Mouse (Mus musculus): ENCODE results near the gene Acsl4. TPM values are rescaled to one million over a fixed set of nuclear protein-coding genes. Genes with fewer than 3 reads are reported as not detected.

Gene Acsl4
- total RNA-seq, 4 experiments from 2014 or later, result 18.9 to 23.2 (median 21.6) TPM

DNA sequence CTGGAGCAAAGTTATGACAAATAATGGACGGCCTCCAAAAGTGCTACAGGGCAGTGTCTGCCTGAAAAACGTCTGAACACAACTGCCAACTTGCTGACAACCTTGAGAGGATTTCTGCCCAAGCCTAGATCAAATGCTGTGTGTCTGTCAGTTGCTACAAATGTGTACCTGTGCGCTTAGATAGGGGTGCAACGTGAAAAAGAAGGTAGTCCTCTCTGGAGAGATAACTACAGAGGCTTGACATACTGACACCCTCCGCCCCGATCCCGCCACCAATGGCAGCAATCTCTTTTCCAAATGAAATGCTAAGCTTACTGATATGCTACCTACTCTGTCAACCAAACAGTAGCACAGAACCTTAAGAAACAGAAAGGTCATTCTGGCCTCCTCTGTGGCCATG lies 31.3 kb downstream of the Acsl4 start:
- DNase-seq (ENCODE audit: low spot score in 2 of 2), result no peak

DNA sequence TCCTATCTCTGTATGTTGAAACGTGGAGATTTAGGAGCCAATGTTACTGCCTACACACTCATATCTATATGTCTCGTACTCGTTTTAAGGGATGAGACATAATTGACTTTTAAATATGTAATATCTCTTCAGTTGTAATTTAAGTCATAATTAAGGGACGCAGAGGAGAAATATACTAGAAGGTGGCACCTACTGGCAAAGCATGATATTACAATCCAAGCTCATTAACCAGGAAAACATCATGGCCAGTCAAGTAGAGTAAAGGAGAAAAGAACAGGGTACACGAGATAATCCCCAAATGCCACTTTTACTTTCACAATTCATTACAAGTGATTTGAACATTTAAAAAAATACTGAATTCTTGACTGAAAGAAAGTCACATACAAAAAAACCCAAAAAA lies 31.9 kb downstream of the Acsl4 start:
- no peak for DNase-seq (ENCODE audit: low spot score in 2 of 2)

DNA sequence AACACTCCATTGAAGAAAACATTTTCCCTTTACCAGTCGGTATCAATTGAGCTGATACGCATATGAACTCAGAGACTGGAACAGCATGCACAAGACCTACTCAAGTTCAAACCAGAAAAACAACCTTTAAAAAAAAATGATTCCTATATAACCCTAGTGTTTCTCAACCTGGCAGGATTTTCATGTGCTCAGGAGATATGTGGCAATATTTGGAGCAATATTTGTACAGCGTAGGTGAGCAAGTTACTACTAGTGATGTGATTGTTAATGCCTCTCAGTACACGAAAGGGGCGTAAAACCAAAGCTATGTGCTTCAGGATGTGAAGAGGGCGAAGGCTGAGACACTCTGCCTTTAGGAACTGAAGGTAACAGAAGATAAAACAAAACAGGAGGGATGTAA lies 54.1 kb downstream of the Acsl4 start:
- DNase-seq (ENCODE audit: low spot score in 2 of 2), result no peak

DNA sequence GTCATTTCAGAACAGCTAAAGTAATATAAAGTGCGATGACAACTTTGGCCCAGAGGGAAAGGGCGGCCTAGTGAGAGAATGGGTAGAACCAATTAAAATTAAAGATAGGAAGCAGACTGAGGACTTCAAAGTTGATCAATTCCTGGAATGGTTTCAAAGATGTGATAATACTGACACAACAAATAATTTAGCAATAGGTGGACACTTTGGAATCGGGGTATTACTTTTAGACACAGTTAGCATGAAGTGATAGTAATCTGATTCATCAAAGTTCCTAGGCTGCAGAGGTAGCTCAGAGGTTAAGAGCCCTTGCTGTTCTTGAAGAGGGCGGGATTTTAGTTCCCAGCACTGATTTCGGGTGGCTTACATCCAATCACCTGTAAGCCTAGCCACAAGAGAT lies 54.8 kb downstream of the Acsl4 start:
- no peak for DNase-seq (ENCODE audit: low spot score in 2 of 2)

DNA sequence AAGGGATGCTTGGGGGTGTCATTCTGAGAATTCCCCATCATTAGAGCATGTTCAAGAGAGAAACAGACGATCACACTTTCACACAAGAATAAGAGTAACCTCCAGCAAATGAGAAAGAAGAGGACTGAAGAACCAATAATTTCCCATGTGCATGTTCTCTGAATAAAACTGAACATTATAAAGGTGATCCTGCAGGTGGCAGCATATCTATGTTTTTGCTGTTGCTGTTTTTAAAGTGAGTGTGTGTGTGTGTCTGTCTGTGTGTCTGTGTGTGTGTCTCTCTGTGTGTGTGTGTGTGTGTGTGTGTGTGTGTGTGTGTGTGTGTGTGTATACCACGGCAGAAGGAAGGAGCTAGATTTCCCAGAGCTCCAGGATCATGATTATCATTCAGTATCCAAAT lies 64.6 kb downstream of the Acsl4 start:
- no peak for DNase-seq (ENCODE audit: low spot score in 2 of 2)

DNA sequence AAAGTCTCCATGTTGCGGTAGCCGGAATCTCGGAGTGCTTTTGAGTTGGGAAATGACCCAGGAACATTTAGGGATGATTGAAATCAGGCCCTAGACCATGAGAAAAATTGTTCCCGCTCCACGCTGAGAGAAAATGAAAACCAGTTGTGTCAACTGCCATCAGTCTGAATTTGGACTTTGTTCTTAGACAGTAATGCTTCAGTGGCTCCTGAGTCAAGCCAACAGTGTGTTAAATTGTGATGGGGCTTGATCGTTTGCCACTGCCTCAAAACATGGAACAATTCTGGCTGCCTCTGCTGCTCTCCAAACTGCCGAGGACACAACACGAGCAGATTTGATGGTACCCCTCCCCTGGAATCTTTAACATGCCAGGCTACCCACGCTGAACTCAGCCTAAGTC lies 74.2 kb downstream of the Acsl4 start:
- DNase-seq (ENCODE audit: low spot score in 2 of 2), result no peak

DNA sequence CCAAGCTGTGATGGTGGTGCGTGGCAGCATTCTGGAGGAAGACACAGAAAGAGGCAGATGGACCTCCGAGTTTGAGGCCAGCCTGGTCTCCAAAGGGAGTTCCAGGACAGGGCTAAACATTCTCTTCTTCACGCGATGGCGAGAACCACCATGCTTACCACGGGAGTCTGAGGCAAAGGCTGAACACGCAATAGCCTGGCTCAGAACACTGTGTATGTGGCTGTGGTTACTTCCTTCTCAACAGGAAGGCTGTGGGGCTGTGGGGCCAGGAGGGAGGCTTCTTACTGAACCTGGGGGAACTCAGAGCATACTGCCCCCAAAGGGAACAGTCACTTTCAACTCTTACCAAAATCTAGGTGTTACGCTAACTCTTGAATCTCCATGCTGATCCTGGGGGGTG lies 75.1 kb downstream of the Acsl4 start:
- DNase-seq (ENCODE audit: low spot score in 2 of 2), result no peak

DNA sequence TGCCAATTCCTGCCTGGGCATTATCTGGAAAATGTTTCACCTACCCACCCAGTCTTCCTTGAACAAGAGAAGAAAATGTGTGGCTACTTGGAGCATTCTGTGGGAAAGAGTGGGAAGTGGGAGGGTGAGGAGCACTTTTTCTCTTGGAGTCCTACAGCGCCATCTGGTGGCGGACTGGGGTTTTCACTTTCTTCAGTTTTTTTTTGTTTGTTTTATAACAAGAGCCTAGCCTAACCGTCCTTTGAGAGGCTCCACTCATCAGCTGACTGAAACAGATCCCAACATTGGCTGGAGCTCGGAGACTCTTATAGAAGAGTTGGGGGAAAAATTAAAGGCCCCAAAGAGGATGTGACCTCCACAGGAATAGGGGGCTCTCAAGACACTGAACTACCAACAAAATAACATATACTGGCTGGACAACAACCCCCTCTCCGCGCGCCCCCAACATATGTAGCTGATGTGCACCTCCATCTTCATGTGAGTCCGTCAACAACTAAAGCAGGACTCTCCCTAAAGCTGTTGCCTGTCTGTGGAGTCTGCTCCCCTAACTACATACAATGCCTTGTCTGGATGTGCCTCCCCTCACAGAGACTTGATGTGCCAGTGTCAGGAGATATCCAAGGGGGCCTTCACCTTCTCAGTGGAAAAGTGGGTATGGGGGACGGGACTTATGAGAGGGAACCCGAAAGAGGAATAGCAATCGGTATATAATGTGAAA lies 75.9 kb downstream of the Acsl4 start:
- peak; percentile 23 to 34 for DNase-seq (ENCODE audit: low spot score in 2 of 2)

DNA sequence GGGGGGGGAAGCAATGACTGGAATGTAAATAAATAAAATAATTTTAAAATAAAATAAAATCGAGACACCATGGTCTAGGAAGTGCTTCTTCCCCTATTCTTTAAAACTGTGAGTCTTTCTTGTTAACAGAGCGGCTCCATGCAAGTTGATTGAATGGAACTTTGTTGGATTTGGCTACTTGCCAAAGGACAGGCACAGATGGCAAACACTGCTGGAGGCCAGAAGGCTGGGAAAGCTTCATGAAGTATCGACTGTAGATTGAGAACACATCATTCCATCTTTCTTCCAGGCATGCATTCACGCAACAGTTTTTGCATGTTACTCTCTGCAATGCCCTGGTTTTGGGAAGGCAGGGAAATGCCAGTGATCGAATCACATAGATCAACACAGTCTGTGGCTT lies 79.9 kb downstream of the Acsl4 start:
- no peak for DNase-seq (ENCODE audit: low spot score in 2 of 2)

DNA sequence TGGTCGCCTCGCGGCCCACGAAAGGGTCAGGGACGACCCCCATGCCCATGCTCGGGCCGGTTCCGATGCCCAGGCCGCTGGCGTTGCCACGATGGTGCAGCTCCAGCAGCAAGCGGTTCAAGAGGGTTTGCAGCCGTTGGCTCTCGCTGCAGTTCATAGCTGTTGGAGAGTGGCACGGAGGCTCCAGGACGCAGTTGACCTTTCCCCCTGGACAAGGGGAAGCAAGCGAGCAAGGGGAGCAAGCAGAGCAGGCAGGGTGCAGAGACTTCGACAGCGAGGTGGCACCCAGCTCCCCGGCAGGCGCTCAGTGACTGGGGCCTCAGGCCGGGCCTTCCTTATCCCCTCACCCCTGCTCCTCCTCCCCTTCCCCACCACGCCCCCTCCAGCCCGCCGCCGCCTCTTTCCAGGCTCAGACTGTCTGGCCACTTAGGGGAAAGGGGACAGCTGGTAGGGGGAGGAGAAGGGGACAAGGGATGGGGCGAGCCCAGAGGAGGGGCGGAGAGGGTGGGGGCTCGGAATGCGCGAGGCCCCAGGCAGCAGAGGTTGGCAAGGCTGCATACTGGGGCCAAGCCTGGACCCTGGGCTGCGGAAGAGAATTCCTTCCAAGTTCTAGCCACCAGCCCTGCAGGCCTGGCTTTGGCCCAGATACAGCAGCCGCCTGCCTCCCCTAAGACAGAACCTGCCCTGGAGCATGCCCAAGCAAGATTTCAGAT lies 84.3 kb downstream of the Acsl4 start, which contains the start of gene Kcne1l:
Kcne1l (minus strand) TSS at position 426 of the 713 bp plus-strand sequence.
- no peak for DNase-seq (ENCODE audit: low spot score in 2 of 2)

DNA sequence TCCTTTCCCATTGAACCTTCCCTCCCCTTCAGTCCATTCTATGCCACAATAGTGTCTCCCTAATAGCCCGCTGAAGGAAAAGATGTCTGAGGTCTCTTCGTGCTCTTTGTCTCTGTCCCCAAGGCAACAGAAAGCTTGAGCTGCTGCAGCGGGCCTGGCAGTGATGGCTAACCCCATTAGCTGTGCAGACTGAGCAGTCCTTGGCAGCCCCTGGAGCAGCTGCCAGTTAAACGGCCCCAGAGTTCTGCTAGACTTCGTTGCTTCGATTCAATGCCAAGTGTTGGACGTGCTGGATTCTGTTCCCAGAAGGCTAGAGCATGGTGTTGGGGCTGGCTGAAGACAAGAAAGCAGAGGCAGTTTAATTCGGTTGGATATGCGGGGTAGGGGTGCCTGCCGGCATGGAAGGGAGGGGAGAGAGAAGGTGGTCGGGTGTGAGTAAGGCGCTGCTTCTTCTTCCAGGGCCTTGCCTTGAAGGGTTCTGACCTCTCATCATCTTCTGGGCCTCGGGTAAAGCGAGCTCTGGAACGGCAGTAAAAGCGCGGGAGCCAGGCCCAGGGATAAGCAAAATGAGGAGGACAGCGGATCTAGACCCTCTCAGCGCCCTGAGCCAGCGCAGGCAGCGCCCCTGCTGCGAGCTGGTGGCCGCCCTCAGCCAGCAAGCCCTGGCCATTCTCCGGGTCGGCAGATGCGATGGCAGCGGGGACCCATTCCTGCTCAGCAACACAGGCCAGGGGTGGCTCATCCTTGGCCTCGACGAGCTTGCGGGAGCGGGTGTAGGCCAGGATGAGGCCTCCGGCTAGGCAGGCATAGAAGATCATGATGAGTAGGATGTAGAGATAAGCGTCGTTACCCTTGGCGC lies 85.1 kb downstream of the Acsl4 start:
- DNase-seq (ENCODE audit: low spot score in 2 of 2), result no peak

DNA sequence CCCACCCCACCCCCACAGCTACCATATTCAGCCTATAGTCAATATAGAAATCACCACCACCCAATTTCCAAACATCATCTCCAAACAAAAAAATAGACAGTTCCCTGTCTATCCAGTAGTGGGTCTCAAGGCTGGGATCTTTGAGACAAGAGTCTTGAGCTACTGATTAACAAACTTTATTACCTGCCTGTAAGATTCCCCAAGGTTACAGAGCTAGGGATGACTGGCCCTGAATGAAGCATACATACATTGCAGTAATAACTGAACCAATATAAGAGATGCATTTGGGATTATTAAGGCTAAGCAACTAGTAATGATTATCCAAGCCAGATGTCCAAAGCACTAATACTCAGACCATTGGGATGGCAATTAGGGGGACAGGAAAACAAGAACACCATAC lies 85.7 kb downstream of the Acsl4 start:
- no peak for DNase-seq (ENCODE audit: low spot score in 2 of 2)

DNA sequence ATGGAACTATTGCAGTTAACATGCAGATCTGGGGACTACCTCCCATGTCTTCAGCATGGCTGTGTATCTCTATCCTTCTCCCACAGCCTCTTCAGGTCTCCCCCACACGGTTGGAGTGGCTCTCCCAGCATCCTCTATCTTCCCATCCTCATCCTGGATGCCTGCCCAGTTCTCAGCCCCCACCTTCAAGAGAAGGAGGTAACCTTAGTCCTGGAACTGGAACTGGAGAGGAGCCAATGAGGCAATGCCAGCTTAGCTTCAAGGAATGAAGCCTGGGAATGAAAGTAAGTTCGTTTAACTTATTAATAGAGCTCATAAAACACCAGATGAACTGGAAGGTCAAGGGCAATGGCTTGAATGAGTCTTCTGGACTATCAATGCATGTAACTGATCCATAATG lies 86.9 kb downstream of the Acsl4 start:
- DNase-seq (ENCODE audit: low spot score in 2 of 2), result no peak

DNA sequence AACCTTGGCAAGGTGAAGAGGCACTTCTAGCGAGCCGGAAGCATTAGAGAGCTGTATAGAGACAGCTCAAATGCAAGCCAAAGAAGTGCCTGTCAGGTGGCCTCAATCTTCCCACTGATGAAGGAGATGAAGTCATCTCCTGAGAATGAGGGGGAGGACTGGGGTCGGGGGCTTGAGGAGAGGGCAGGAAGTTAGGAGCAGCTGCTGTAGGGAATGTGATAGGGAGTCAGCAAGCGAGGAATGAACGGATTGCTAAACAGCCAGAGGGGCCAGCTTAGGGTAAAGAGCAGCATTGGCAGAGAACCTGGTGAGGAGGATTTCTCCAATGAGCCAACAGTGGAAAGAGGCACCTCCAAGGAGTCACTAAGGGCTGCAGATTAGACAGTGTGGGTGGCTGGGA lies 104.4 kb downstream of the Acsl4 start:
- DNase-seq (ENCODE audit: low spot score in 2 of 2), result no peak

DNA sequence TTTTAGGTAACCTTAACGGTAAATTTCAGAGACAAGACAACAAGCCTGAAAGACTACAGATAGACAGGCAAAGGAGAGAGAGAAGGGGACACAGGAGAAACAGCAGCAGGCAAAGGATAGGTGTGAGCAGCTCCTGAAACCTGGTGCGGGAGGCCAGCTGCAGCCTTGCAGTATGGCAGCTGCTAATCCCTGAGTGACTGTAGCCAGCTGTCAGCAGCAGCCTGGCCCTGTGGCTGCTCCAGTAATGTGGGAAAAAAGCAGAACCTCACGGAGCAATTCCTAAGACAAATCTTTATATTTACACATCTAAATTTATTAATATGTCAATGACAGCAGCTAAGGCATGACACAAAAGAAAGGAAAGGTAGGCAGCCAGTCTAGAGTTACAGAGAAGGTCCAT lies 113.8 kb downstream of the Acsl4 start:
- DNase-seq (ENCODE audit: low spot score in 2 of 2), result no peak

DNA sequence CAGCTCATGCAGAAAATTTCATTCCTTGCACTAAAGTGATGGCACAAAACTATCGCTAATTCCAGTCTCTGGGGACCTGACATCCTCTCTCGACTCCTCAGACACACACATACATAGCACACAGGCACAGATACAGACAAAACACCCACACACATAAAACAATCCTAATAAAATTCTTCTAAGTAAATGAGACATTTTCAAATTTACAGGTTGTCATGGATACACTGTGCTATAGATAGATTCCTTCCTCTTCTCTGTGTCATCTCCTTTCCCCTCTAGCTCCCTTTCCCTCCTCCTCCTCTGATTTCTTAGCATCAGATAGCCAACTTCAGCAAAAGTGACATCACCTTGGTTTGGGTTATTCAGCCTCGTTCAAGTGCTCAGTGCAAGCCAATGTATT lies 114.3 kb downstream of the Acsl4 start:
- DNase-seq (ENCODE audit: low spot score in 2 of 2), result no peak

Other genes starting within 250 kb of the Acsl4 start
- gene Gucy2f, start 193.6 kb downstream of the Acsl4 start, total RNA-seq (2022), result not detected
- 1 to 10 TPM; 2.7 to 3.6 (median 2.9) TPM for gene Nxt2, start 163.8 kb downstream of the Acsl4 start, total RNA-seq (2022)
- under 1 TPM in 3 of 4 experiments, not detected in 1; 0.15 to 0.49 (median 0.19) TPM for gene Kcne1l, start 84.2 kb downstream of the Acsl4 start, total RNA-seq (2022)